Mouse (Mus musculus) liver, postnatal 0 days (tissue): Measurements from ENCODE around the gene Bnc2. TPM values are rescaled to one million over a fixed set of nuclear protein-coding genes. Genes with fewer than 3 reads are reported as not detected.

ENCODE experiments used
- ATAC-seq: fragments of 200-750 bp; cut with Nextera tagmentation; 2 replicates; pipeline ENCODE4 v1.8.0; 2017; ENCODE audit warnings: mild to moderate bottlenecking, moderate library complexity
- DNase-seq: peaks from one replicate; pipeline ENCODE4 v3.0.0-alpha.2; 2016
- H3K27ac ChIP-seq: fragments of 300-500 bp; sonication (generic); 2 replicates; pipeline ENCODE4 v1.5.1; 2014; ENCODE audit warnings: antibody characterized with exemption, moderate library complexity, mild to moderate bottlenecking, low read depth
- H3K27me3 ChIP-seq: fragments of 300-500 bp; sonication (generic); 2 replicates; pipeline ENCODE4 v1.6.1; 2014; ENCODE audit warnings: low read length, control low read depth, mixed read lengths; ENCODE audit not compliant: insufficient read depth
- H3K36me3 ChIP-seq: fragments of 300-500 bp; sonication (generic); replicated peaks from 2 replicates; pipeline ENCODE4 v1.6.1; 2014; ENCODE audit warnings: mild to moderate bottlenecking, control low read depth, low read length, moderate library complexity, mixed read lengths; ENCODE audit not compliant: insufficient read depth
- H3K4me1 ChIP-seq: fragments of 300-500 bp; sonication (generic); 2 replicates; pipeline ENCODE4 v1.6.1; 2014; ENCODE audit warnings: antibody characterized with exemption, mild to moderate bottlenecking, control low read depth; ENCODE audit not compliant: insufficient read depth
- H3K4me2 ChIP-seq: fragments of 300-500 bp; sonication (generic); 2 replicates; pipeline ENCODE4 v1.6.1; 2014; ENCODE audit warnings: low read depth, mild to moderate bottlenecking, low read length, moderate library complexity, mixed read lengths
- H3K4me3 ChIP-seq: fragments of 300-500 bp; sonication (generic); 2 replicates; pipeline ENCODE4 v1.5.1; 2014; ENCODE audit warnings: low read depth, low read length
- H3K9ac ChIP-seq: fragments of 300-500 bp; sonication (generic); replicated peaks from 2 replicates; pipeline ENCODE4 v1.6.1; 2014; ENCODE audit warnings: mild to moderate bottlenecking, moderate library complexity
- H3K9me3 ChIP-seq: fragments of 300-500 bp; sonication (generic); 2 replicates; pipeline ENCODE4 v1.6.1; 2016; ENCODE audit warnings: mild to moderate bottlenecking, control low read depth, low read length, mixed read lengths
- CTCF ChIP-seq: sonication (generic); IDR thresholded peaks from 2 replicates; pipeline ENCODE4 v1.5.1; 2016; ENCODE audit warnings: antibody characterized with exemption, low read depth
- EP300 ChIP-seq: IDR thresholded peaks from 2 replicates; pipeline ENCODE4 v1.6.1; 2016; ENCODE audit warnings: antibody characterized with exemption, low read depth, mild to moderate bottlenecking
- WGBS: fragments of 180-500 bp; shearing (Covaris S2); extraction: QIAGEN DNeasy Blood & Tissue Kit; methylation state at CpG from one replicate; pipeline ENCODE4 v1.1.7; 2014; ENCODE audit not compliant: insufficient replicate concordance; 5-methylcytosine and 5-hydroxymethylcytosine counted together
- polyA plus RNA-seq: library from polyadenylated mRNA; unstranded; fragments of >200 nt; fragmentation: Nextera tagmentation; extraction: Ambion mirVana; gene quantifications from 2 replicates; pipeline ENCODE4 v1.2.1, GENCODE M21; 2015

The Bnc2 gene
- polyA plus RNA-seq, 1 experiment from 2014 or later, result 0.32 TPM

- H3K4me1 ChIP-seq, result no peaks in the 10 kb centered on the region
- H3K36me3 ChIP-seq, result no peaks in the 10 kb centered on the region
- H3K27me3 ChIP-seq, result no peaks in the 10 kb centered on the region
- WGBS, result 65% methylated on average over 10 of the region's 10 CpGs
- no peak overlapping the region for H3K27ac ChIP-seq
- H3K9ac ChIP-seq, result no peak overlapping the region
- ATAC-seq (no peak), DNase-seq (no peak)
- TF ChIP-seq CTCF, result no peak
- no peak for TF ChIP-seq EP300
- H3K4me2 ChIP-seq, result no peak overlapping the region
- no peak overlapping the region for H3K4me3 ChIP-seq
- no peaks in the 10 kb centered on the region for H3K9me3 ChIP-seq
Measured at GRCm38 (mm10) chr4:84457512-84458217, 217.4 kb downstream of the Bnc2 start.

- H3K4me3 ChIP-seq, result no peak overlapping the region
- H3K36me3 ChIP-seq, result no peaks in the 10 kb centered on the region
- no peaks in the 10 kb centered on the region for H3K4me1 ChIP-seq
- ATAC-seq, result no peak
- H3K27me3 ChIP-seq, result no peaks in the 10 kb centered on the region
- H3K9ac ChIP-seq, result no peak overlapping the region
- H3K4me2 ChIP-seq, result no peak overlapping the region
- no peak for DNase-seq
- WGBS, result 77% methylated on average over 5 of the region's 5 CpGs
- TF ChIP-seq EP300 (no peak), CTCF (no peak)
- H3K9me3 ChIP-seq, result no peaks in the 10 kb centered on the region
- H3K27ac ChIP-seq, result no peak overlapping the region
Measured at GRCm38 (mm10) chr4:84456853-84457249, 218.2 kb downstream of the Bnc2 start.

DNA sequence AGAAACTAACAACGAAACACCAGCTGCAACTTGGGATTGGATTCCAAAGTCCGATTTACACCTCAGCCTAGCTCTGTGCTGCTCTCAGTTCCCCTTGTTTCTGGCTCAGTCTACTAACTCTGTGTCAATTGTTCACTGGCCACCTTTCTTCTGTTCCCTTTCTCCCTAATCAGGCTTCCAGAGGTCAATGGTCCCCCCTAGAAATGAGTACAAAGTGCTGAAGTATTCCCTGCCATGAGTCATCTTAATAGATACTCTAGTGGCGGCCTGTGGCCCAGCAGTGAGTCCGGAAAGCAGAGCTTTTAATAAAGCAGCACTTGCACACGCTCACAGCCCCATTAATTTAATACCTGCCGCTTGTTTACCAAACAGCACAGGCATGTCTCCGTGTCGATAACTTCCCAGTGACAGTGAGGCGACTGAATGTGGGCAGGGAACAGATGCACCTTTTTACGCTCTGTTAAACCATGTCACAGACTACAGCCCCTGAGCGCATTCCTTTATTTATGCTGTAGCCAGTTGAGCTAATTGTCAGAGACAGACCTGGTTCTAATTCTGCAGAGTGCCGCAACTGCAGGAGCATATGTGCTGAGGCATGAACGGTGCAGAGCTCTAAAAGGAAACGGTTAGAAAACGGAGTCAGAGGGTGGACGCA lies 218.8 kb downstream of the Bnc2 start:
- no peak for TF ChIP-seq EP300
- TF ChIP-seq CTCF, result no peak
- no peaks in the 10 kb centered on the region for H3K36me3 ChIP-seq
- H3K9ac ChIP-seq, result no peak overlapping the region
- 82% methylated on average over 16 of the region's 16 CpGs for WGBS
- H3K27me3 ChIP-seq, result no peaks in the 10 kb centered on the region
- H3K27ac ChIP-seq, result no peak overlapping the region
- H3K9me3 ChIP-seq, result no peaks in the 10 kb centered on the region
- H3K4me3 ChIP-seq, result no peak overlapping the region
- H3K4me2 ChIP-seq, result no peak overlapping the region
- ATAC-seq, result no peak
- no peak for DNase-seq
- H3K4me1 ChIP-seq, result no peaks in the 10 kb centered on the region

DNA sequence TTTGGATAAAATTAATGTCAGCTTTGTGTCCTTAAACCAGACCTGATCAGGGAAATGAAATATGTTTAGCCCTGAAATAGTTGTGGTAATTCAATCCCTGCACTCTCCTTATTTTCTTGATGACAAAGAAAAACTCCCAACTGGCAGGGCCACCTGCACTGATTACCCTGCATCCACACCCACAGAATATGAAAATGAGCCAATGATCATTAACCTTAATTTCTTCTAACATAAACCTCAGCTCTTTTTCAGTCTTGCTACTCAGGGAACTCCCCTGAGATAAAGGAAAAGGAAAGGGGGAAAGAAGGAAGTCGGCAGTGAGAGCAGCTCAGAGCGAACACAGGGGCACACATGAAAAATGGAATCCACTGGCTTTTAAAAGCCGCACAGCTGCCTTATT lies 220.6 kb downstream of the Bnc2 start:
- Histone ChIP-seq H3K9ac (no peak overlapping the region), H3K36me3 (no peaks in the 10 kb centered on the region), H3K4me2 (no peak overlapping the region), H3K4me1 (no peaks in the 10 kb centered on the region), H3K27me3 (no peaks in the 10 kb centered on the region), H3K27ac (no peak overlapping the region), H3K4me3 (no peak overlapping the region), H3K9me3 (no peaks in the 10 kb centered on the region)
- ATAC-seq, result no peak
- 59% methylated on average over 3 of the region's 3 CpGs for WGBS
- no peak for TF ChIP-seq EP300
- no peak for TF ChIP-seq CTCF
- DNase-seq, result no peak

DNA sequence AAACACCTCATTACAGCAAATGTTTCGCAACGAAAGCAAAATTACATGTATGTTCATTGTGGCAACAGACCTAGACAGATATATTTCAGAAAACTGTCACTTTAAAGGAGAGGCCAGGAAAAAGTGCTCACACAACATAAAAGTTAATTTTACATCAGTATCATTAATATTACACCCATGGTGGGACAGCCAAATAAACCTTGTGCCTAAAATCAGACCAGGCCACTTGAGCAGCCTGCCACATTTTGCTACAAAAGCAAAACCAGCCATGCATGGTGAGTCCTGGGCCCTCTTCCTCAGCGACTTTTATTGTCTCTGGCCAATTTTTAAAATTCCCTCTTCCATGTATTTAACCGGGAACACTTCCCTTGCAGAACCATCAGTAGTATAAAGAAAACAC lies 221.5 kb downstream of the Bnc2 start:
- no peak overlapping the region for H3K9ac ChIP-seq
- TF ChIP-seq CTCF, result no peak
- no peak overlapping the region for H3K4me3 ChIP-seq
- H3K36me3 ChIP-seq, result no peaks in the 10 kb centered on the region
- DNase-seq (no peak), ATAC-seq (no peak)
- H3K27me3 ChIP-seq, result no peaks in the 10 kb centered on the region
- no peaks in the 10 kb centered on the region for H3K4me1 ChIP-seq
- 77% methylated on average over 4 of the region's 4 CpGs for WGBS
- H3K27ac ChIP-seq, result no peak overlapping the region
- no peak overlapping the region for H3K4me2 ChIP-seq
- no peaks in the 10 kb centered on the region for H3K9me3 ChIP-seq

GRCm38 (mm10) chr4:84452642-84453041 lies 222.4 kb downstream of the Bnc2 start:
- ATAC-seq, result no peak
- no peaks in the 10 kb centered on the region for H3K9me3 ChIP-seq

More at GRCm38 (mm10) chr4:84452642-84453041, 222.4 kb downstream of the Bnc2 start:
- H3K9ac ChIP-seq, result no peak overlapping the region
- H3K27ac ChIP-seq, result no peak overlapping the region
- H3K4me2 ChIP-seq, result no peak overlapping the region
- H3K4me3 ChIP-seq, result no peak overlapping the region
- no peaks in the 10 kb centered on the region for H3K36me3 ChIP-seq
- no peak for DNase-seq
- WGBS, result 74% methylated on average over 3 of the region's 3 CpGs
- H3K4me1 ChIP-seq, result no peaks in the 10 kb centered on the region
- TF ChIP-seq EP300, result no peak
- no peak for TF ChIP-seq CTCF
- H3K27me3 ChIP-seq, result no peaks in the 10 kb centered on the region
